Mouse (Mus musculus) gastrocnemius, adult 8-10 months (tissue): ENCODE results near the gene Sel1l3. TPM values are rescaled to one million over a fixed set of nuclear protein-coding genes. Genes with fewer than 3 reads are reported as not detected.

Experiments used
- DNase-seq, 2 experiments: peaks; one replicate each; pipeline ENCODE4 v3.0.0; 2022; ENCODE audit warnings: low spot score in 2 of 2
- total RNA-seq, 4 experiments: library from RNA; stranded (reverse); gene quantifications; 2 replicates each; pipeline ENCODE4 v1.2.4; 2022

Gene Sel1l3
- total RNA-seq, 4 experiments from 2014 or later: 41.5 to 51.2 (median 49.4) TPM

GRCm38 (mm10) chr5:53146049-53146683 is 67.6 kb downstream of the Sel1l3 start:
- DNase-seq: no peak

- no peak for DNase-seq
These were observed 71.1 kb downstream of the Sel1l3 start for GRCm38 (mm10) chr5:53142587-53142986.

- DNase-seq: no peak
These were observed 73.4 kb downstream of the Sel1l3 start for GRCm38 (mm10) chr5:53140158-53140927.

- no peak for DNase-seq
These were observed 74.2 kb downstream of the Sel1l3 start for GRCm38 (mm10) chr5:53139566-53139965.

GRCm38 (mm10) chr5:53139140-53139539 is 74.6 kb downstream of the Sel1l3 start:
- DNase-seq: no peak

- DNase-seq: no peak
These were observed 75.7 kb downstream of the Sel1l3 start for GRCm38 (mm10) chr5:53138025-53138424.

- no peak for DNase-seq
These were observed 77.7 kb downstream of the Sel1l3 start for GRCm38 (mm10) chr5:53135984-53136383.

- DNase-seq: no peak
These were observed 79.7 kb downstream of the Sel1l3 start for GRCm38 (mm10) chr5:53134003-53134402.

GRCm38 (mm10) chr5:53124701-53125100 is 89.0 kb downstream of the Sel1l3 start:
- DNase-seq: no peak

- DNase-seq: no peak
These were observed 90.0 kb downstream of the Sel1l3 start for GRCm38 (mm10) chr5:53123525-53124286.

GRCm38 (mm10) chr5:53119689-53120088 is 94.0 kb downstream of the Sel1l3 start:
- DNase-seq: no peak

GRCm38 (mm10) chr5:53118212-53118611 is 95.5 kb downstream of the Sel1l3 start:
- DNase-seq: no peak

GRCm38 (mm10) chr5:53114616-53115267 is 99.0 kb downstream of the Sel1l3 start:
- no peak for DNase-seq

GRCm38 (mm10) chr5:53112942-53113341 is 100.8 kb downstream of the Sel1l3 start:
- DNase-seq: no peak

- DNase-seq: no peak
These were observed 102.7 kb downstream of the Sel1l3 start for GRCm38 (mm10) chr5:53111036-53111435.

- DNase-seq: no peak
These were observed 103.5 kb downstream of the Sel1l3 start for GRCm38 (mm10) chr5:53110225-53110624.

GRCm38 (mm10) chr5:53108668-53109067 is 105.1 kb downstream of the Sel1l3 start:
- DNase-seq: no peak

- DNase-seq: no peak
These were observed 105.7 kb downstream of the Sel1l3 start for GRCm38 (mm10) chr5:53108026-53108425.

GRCm38 (mm10) chr5:53106731-53107130 is 107.0 kb downstream of the Sel1l3 start:
- no peak for DNase-seq

- no peak for DNase-seq
These were observed 107.6 kb downstream of the Sel1l3 start for GRCm38 (mm10) chr5:53106125-53106524.

GRCm38 (mm10) chr5:53105716-53106115 is 108.0 kb downstream of the Sel1l3 start:
- peak; percentile 19 to 30 for DNase-seq
